Mouse (Mus musculus) bone marrow, adult 2 months (tissue): ENCODE results near the gene 4930523C07Rik.

Source experiments
- CTCF ChIP-seq: fragments of 200-500 bp; IDR thresholded peaks from 2 replicates; pipeline ENCODE4 v1.5.1; 2011; ENCODE audit warnings: low read length, control low read depth; ENCODE audit not compliant: control insufficient read depth, insufficient read depth
- POLR2A ChIP-seq: fragments of 200-500 bp; IDR thresholded peaks from 2 replicates; pipeline ENCODE4 v1.6.1; 2011; ENCODE audit warnings: low read depth, mild to moderate bottlenecking, control low read depth, low read length, borderline replicate concordance; ENCODE audit not compliant: control insufficient read depth

- TF ChIP-seq POLR2A (no peak), CTCF (no peak)
Observed at GRCm38 (mm10) chr1:160082647-160083046, 38.5 kb downstream of the 4930523C07Rik start.
